Mouse (Mus musculus) central nervous system, embryonic 11.5 days (tissue): ENCODE measurements around the gene Zfp346. TPM values are rescaled to one million over a fixed set of nuclear protein-coding genes. Genes with fewer than 3 reads are reported as not detected.

Experiments
- polyA plus RNA-seq: library from polyadenylated mRNA; depleted of rRNA; stranded (reverse); fragments of >200 nt; gene quantifications from 2 replicates; pipeline ENCODE4 v1.2.3, GENCODE M21; 2012; rRNA removed

Zfp346 gene
- polyA plus RNA-seq: 42.7 and 47.3 TPM in 2 replicates

DNA sequence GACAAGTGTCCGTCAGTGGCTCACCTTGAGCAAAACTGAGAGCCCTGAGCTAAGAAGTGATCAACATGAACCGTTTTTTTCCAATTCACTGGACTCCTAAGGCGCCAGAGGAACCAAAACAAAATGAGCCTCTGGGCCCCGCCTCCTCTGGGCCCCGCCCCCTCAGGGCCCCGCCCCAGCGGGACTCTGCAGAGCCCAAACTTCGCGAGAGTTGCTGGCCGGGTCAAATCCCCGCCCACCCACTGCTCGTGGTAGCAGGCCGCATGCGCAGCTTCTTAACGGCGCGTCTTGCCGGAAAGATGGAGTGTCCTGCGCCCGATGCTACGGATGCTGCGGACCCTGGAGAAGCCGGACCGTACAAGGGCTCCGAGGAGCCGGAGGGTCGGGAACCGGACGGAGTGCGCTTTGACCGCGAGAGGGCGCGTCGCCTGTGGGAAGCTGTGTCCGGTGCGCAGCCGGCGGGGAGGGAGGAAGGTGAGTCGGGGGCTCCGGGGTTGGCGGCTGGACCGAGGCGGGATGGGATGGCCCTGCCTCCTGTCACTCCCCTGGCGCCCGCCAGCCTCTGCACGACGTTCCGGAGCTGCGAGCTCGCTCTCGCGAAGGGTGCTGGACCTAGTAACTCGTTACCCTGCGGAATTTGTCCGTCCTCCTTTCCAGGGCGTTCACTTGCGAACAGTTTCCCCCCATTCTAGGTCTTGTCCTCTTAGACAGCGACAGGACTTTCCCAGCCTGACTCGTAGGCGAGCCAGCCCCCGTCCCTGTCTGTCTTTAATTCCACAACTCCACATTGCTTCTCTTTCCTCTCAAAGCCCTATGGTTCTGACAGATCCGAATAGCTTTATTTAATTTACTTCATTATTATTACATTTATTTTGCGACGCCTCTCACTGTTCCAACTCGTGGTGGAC, at the start of gene Zfp346:
TSS of gene Zfp346 (plus strand) at position 267 of the 908 bp plus-strand sequence.

DNA sequence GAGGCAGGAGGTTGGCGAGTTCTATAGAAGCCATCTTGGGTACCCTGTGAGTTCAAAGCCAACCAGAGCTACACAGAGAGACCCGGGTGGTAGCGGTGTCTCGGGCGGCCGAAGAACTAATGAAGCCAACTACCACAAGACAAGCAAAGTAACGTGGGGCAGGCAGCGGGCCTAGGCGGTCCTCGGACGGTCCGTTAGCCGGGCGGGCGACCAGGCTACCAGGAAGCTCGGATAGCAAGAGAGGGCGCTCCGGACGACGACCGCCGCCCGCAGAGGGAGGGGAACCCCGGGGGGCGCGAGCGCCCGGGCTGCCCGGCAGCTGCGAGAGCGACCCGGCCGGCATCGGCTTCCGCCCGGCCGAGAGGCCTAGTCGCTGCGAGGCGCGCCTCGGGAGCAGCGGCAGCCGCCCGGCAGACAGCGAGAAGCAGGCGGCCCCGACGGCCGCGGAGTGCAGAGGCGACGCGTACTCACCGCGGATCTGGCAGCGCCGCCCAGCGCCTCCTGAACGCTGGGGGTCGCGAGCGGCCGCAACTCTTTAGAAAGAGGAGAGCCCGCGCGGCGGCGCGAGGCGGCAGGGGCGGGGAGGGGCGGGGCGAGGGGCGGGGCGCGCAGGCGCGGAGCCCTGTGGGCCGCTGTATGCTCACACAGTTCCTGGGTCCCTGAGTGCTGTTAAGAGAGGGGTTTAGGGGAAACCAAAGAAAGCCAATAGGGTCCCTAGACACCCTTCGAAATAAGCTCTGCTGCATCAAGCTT, 5.2 kb upstream of the Zfp346 start, which contains the start of gene Uimc1:
TSS of gene Uimc1 (minus strand) at position 575 of the 753 bp plus-strand sequence.

DNA sequence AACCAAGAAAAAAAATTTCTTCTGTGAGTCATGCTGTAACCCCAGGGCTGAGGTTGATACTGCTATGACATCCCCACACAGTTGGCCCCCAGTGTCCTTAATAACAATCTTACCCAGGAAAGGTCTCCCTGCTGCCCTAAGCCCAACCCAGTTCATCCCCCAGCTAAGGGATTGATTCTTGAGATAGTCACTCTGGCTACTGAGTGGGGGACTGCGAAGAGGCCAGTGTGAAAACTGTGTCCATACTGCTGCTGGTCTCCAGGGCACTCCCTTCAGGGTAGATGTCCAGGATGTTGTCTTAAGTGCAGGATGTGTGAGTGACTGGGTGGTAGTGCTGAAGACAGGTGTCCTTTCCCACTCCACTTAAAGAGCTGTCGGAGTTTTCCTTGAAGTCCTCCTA, 28.3 kb downstream of the Zfp346 start, which contains the start of gene Gm17617:
TSS of gene Gm17617 (minus strand) at position 101 of the 400 bp plus-strand sequence.

DNA sequence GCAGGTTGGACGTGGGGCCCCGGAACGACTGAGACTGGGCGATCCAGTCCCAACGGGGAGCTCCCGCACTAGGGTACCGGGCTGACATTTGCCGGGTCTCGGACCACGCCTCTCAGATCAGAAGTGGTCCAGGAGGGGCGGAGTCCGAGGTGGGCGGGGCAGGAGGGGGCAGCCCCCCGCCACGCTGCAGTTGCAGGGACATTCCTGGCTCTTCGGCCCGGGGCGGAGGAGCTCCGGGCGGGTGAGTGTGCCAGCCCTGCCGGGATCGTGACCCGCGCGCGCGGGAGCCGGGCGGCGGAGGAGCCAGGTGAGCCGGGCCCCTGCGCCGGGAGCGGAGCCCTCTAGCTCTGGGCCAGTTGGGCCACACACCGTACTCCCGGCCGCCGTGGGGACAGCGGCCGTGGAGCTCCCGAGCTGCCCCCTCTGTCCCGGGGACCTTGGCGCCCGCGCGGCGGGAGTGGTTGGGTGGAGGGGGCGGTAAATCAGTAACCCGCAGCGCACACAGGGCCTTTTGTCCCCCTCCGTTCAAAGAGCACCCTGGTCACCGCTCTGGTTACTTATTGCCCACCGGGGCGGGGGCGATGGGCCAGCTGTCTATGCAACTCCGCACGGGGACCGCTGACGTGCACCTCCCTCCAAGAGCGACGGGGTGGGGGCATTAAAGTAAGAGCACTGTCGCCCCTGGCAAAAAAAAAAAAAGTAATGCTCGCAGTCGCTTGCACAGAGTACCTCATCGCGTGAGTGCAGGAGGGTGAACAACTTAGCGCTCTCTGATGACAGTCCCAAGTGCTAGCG, 47.7 kb downstream of the Zfp346 start, which contains the start of gene Fgfr4:
TSS of gene Fgfr4 (plus strand) at position 20 of the 795 bp plus-strand sequence.

Other genes starting within 250 kb of the Zfp346 start
- gene Unc5a, start 155.9 kb upstream of the Zfp346 start, polyA plus RNA-seq: 3.1 and 5.1 TPM in 2 replicates
- gene Hk3, start 83.9 kb upstream of the Zfp346 start, polyA plus RNA-seq: 1.0 and 1.5 TPM in 2 replicates
- gene Uimc1, start 5.0 kb upstream of the Zfp346 start, polyA plus RNA-seq: 30.2 and 37.4 TPM in 2 replicates
- gene Gm17617, start 28.2 kb downstream of the Zfp346 start, polyA plus RNA-seq: not detected in 2 replicates
- gene Fgfr4, start 47.3 kb downstream of the Zfp346 start, polyA plus RNA-seq: 1.00 and 6.8 TPM in 2 replicates
- 51.9 and 60.8 TPM in 2 replicates for gene Nsd1, start 104.5 kb downstream of the Zfp346 start, polyA plus RNA-seq
- gene Prelid1, start 215.2 kb downstream of the Zfp346 start, polyA plus RNA-seq: 250 and 287 TPM in 2 replicates
- gene Rab24, start 216.6 kb downstream of the Zfp346 start, polyA plus RNA-seq: 125 and 186 TPM in 2 replicates
- 38.5 and 43.5 TPM in 2 replicates for gene Mxd3, start 224.5 kb downstream of the Zfp346 start, polyA plus RNA-seq